Mouse (Mus musculus) testis, postnatal 14 days (tissue): Measurements from ENCODE around the gene Tex35.

ENCODE experiments used
- DNase-seq: peaks from one replicate; pipeline ENCODE4 v3.0.0; 2021; ENCODE audit warnings: low spot score

The Tex35 gene

DNA sequence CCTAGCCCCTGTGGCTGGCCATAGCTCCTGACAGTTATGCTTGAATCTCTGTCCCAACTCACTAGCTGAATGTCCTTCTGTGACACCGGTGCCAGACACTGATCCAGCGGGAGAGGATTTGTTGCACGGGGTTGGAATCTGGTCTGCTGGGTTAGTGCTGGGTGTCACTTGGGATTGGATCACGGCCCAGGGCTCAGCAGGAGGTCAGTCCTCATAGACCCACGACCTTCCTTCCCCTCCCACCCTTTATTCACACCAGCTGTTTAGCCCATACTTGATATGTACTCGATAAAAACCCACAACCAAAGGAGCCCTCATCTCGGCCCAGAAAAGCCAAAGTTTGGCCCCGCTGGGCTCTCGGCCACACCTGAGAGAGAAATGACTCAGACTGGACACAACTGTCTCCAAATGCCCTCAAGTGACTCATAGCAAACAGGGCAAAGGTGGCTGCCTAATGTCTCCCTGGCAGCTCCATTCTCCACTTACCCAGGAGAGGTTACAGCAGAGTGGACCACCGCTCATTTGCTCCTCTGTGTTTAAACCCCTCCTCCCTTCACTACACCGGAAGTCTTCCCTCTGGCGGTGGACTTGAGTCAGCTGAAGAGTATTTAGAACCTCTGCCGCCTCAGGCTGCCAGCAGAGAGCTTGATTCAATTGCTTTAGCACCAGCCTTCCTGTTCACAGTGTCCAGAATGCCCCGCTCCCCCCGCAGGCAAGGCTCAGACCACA is 27.2 kb downstream of the Tex35 start:
- no peak for DNase-seq

DNA sequence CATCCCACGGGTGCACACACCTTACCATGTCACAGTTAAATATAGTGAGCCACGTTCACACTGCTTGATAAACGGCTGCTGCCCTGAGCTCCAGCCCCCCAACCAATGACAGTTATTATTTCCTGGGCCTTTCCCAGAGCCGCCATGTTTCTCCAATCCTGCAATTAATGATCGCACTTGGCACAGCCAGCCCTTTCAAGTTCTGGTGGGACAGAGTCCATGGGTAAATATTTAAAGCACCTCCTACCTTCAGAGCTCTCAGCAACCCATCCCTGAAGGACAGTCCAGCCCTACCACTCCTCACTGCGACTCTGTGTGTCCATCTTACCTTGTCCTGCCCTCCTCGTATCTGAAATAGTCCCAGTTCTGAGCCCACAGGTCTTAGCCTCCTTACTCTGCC is 28.4 kb downstream of the Tex35 start:
- no peak for DNase-seq

DNA sequence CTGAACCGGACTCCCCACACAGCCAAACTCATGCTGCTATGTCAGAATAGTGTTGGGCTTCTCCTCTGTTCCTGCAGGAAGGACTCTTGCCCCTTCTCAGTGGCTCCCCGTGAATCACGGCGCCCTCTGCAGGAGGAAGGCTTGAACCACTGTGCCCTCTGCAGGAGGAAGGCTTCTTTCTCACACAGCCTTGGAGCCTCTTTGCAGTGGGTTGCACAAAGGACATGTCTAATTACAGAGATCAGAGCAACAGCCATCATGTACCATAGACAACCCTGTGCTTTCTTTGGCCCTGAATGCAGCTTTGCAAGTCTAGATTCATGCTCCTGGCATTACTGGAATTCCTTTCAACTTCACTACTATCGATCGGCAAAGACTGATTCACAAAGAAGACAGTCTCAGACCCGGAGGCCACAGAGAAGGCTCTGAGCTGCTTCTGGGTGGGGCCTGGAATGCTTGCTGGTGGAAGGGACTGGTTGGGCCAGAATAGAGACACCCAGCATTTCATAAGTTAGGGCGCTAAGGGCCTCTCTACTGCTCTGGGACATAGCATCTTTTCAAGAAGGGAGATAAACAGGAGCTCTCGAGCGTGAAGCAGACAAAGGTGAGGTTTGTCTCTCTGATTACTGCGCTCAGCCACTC is 29.0 kb downstream of the Tex35 start:
- DNase-seq: no peak

DNA sequence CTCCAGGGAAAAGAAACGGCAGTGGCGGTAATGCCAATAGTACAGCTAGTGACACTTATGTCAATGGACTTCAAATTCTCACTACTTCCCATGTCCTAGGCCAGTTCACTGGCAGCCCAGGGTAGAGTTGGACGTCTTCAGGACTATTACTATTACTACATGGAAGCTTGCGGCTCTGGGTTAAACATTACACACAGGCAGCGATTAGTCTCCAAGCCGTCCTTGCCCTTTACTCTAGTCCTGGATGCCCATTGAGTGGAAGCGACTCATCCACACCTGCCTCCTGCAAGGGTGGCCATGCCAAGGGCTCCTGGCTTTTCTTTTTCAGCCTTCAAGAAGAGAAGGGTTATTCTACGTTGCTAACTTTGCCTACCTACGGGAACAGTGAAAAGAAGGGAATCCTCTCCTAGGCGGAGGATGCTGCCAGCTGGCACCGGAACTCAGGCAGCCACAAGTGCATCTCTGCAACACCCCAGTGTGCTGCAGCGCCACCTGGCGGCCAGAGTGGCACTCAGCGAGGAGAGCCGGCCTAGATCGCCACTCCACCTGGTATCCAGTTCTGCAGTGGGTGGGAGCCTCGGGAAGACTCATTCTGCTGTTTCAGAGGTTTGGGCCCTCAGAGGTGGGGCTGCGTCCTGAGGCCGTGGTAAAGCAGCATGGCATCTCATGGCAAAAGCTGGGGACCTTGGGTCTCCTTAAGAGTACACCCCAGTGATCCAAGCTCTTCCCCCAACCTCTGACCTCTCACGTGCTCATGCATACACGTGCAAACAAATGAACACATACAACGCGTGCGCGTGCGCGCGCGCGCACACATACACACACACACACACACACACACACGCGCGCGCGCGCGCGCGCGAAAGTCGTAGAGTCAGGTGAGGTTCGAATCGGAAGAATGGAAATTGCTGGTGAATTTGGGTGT is 31.4 kb downstream of the Tex35 start:
- DNase-seq: peak; percentile 88

DNA sequence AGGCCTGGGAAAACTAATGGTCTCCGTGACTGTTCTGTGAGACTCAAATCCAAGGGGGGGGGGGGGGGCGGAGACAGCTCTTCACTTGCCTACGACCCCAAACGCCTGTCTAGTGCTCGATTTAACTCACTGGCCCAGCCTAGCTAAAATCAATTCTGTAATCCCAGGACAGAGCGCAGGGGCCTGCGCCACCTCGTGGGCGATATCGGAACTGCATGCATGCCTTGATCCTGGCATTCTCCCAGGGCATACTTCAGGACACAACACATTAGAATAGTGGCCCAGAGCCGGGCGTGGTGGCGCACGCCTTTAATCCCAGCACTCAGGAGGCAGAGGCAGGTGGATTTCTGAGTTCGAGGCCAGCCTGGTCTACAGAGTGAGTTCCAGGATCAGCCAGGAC is 32.2 kb downstream of the Tex35 start:
- peak; percentile 58 for DNase-seq

DNA sequence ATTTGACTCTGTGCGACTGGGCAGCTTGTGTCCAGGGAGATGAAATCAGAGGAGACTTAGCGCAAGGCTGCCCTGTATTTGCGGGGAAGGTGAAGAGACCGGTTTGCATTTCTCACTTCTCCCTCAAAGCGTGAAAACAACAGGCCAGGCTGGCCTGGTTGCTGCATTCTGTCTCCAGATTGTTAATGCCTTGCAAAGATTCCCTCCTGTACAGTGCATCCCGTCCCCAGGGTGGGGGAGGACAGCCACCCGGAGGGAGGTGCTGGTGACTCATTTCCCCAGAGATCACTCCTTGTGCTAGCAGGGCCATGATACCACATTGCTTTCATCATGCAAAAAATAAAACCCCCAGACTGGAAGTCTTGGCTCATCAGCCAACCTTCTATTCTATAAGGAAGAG is 33.5 kb downstream of the Tex35 start:
- DNase-seq: peak; percentile 40

DNA sequence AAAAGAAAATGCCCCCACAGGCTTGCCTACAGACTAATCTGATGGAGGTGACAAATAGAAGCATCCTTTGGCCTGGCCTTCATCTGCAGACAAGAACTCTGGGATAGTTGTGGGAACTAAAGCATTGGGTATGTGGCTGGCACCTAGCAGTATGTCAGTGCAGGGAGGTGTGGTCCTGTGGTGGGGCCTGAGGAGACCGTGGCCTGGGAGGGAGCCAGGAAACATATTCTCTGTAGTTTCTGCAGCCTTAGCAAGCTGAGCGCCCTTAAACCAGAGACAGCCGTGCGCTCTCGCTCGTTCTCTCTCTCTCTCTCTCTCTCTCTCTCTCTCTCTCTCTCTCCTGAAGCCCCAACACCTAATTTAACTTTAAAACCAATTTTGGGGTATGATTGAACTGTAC is 34.1 kb downstream of the Tex35 start:
- no peak for DNase-seq

DNA sequence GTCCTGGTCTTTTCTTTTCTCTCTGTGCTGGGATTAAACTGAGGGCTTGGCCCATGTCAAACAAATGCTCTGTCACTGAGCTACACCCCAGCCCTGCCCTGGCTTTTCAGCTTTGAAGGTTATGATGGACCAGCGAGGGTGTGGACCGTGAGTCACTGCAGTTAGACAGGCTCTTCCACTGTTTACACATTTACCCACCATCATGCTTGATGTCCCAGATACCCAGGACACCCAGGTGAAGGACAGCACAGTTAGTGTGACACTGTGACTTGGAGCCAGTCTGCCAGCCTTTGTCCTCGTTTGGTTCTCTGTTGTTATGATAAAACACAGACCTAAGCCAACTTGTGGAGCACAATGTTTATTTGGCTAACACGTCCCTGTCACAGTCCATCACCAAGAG is 34.9 kb downstream of the Tex35 start:
- DNase-seq: no peak

DNA sequence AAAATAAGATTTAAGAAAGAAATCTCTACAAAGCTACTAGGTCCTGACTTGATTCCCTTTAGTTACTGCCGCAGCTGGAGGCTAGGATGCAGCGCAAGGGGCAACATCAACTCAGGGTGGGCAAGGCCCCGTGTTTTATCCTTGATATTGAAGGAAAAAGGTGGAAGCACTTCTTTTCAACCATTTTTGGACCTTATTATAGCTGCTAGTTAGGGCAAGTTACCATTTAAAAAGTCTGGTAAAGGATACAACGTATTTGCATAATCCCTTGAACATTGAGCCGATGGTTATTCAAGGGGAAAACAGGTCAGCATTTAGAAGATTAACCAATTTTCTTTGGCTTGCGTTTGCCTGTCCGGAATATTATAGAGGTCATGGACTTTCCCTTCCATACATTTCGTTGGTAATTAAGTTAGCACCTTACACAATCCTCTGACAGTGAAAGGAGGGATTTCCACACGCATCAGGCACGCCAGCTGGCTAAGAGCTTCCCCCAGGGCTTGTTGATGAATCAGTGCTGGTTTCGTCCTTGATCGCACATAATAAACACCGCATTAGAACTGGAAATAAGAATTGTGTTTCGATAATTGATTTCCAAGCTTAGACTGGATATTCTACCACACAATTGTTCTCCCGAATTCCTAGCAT is 39.2 kb downstream of the Tex35 start:
- DNase-seq: no peak

DNA sequence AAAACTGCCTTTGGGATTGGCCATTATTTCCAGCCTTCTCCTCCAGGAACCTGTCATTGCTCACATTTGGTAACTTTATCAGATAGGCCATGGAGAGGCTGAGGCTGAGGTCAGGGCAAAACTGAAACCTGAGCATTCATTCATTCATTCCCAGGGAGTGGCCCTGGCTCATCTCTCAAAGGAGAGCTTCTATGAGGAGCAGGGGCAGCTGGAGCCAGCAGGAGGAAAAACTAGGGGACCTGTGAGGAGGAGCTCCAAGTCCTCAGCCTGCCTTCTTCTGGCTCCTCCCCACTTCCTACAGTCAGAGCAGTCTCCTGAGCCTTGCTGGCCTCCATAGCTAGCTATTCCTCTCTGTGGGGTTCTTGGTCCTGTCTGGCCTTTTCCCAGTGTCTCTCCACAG is 40.2 kb downstream of the Tex35 start:
- no peak for DNase-seq

DNA sequence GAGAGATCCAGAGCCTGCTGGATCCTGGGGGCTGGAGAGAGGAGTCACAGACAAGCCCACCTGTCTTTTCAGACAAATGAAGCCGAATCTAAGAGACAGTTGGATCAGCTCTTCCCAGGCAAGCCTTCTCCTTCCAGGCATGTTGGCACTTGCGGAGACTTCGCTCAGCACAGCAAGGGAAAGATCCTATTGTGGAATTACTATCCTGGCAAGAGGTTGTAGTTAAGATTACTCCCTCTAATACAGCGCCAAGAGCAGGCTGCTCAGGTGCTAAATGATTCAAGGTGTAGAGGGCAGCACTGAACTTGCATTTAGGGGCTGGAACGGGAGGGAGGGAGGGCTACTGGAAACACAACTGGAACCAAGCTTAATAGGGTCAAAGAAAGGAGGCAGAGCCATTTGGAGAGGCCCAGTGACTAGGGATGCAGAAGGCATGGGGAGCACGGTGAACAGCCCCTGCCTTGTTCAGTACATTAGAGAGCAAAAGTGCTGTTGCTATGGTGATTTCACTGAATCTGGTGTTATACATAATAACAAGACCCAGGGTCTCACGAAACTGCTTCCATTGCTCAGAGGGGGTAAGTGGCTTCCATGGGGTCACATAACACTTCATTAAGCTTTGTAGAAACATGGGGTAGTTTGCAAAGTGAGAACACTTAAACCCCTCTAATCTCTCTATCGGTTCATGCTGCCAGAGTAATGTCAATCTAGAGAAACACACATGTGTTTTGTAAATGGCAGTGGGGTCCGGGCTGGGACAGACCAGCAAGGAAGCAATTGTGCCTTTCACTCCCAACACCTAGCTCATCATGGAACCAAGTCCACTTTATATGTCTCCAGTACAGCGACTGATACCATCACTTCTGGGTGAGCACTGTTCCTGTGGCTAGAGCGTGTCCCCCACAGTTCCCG is 42.4 kb downstream of the Tex35 start:
- no peak for DNase-seq

DNA sequence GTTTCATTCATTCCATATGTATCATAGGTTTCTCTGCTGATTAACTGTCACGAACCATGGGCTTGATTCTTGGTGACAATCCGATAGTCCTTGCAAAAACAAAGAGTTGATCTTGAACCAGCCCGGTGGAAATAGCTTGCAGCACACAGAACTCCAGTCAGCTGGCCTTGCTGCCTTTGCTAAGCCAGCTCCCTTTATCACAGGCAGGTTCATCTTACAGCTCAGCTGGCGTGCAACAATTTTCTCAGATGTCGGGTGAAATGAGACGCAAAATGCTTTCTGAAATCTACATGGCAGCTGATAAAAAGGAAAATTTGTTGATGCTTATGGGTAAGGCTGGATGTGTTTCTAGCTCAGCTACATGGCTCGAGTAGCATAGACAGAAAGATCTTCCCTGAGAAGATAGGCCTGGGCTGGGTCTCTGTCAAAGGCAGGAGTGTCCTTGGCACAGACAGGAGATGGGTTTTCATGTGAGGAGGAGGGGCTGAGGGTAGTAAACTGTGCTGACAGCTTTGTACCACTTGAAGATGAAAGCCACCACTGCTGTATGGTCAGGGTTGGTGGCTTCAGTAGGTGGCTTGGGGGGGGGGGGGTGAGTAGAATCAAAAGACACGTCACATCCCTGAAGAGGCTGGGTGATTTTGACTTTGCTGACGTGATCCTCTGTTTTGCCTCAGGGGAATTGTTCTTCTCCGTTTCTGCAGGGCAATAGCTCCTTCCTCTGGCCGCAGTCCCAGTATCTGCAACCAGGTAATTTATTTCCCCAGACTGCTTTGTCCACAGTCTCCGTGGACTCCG is 45.0 kb downstream of the Tex35 start:
- no peak for DNase-seq

DNA sequence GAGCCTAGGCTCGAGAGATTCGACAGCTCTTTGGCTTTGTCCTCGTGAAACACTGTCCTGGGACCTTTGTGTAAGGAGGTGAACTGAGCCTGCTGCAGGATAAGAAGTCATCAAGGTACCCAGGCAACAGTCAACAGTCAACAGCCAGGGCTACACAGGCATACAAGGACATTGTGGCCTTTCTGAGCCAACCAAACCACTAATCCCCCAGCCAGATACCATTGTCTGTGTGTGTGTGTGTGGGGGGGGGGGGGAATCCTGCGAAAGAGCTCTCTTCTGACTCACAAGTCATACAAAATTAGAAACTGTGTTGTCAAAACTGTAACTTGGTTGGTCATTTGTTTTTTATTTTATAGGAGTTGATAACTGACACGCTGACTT is 46.0 kb downstream of the Tex35 start:
- no peak for DNase-seq

DNA sequence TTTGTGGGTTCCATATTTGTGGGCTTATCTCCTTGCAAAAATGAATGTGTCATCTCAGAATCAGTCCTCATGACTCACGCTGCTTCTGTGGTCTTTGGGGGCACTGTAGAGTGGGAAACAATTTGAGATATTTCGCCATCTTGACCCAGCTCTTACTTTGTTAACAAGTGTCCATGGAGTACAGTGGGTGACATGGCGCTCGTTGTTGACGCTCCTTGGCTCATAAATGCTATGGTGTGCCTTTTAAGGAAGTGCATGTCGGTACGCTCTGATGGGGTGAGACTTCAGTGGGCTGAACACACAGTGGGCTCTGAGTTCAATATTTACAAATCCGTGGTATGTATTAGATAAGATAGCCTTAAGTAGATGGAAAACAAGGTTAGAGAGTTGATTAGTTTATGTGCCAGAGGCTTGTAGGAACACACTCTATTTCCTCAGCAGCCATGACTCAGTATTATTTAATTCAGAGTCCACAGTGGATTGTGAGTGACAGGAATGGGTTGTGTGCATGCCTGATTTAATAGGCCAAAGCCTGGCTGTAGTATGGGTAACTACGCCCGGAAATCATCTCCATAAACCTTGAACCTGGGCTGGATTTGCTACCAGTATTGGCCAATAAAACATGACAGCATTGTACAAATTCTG is 46.6 kb downstream of the Tex35 start:
- DNase-seq: no peak

DNA sequence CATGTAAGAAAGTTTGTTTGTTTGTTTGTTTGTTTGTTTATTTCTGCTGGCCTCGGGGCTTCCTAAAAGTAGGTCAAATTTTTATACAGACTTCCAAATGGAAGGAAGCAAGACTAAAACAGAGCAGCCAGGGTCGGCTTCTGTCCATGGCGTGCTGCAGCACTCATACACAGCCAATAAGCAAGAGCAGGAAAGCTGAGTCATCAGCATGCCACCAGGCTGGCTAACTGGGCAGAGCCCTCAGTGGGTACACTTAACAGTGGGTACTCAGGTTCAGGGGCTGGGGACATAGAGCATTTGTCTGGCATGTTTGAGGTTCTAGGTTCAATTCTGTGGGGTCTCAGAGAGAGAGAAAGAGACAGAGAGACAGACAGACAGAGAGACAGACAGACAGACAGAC is 47.3 kb downstream of the Tex35 start:
- DNase-seq: no peak

DNA sequence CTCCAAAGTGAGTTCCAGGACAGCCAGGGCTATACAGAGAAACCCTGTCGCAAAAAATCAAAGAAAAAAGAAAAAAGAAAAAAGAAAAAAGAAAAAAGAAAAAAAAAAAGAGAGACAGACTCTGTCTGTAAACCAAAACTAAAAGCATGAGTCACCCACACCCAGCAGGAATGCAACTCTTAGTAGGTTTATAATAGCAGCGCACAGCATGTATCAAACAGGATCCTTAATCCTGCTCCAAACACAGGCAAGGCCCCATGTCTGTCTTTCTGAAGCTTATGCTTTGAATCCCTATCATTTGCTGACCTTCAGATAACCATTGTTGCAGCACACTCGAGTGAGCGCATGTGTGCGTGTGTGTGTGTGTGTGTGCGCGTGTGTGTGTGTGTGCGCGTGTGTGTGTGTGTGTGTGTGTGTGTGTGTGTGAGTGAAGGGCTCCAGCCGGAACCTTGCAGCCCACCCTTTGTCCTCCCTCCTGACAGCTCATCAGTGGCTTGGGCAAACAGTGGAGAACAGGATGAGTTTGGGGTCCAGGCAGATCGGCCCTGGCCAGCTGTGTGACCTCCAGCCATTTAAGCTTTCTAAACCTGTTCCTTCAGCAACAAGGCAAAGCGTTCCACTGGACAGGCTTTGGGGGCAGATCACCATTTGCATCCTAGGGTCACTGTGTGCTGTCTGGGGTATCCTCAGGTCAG is 47.9 kb downstream of the Tex35 start:
- DNase-seq: no peak

DNA sequence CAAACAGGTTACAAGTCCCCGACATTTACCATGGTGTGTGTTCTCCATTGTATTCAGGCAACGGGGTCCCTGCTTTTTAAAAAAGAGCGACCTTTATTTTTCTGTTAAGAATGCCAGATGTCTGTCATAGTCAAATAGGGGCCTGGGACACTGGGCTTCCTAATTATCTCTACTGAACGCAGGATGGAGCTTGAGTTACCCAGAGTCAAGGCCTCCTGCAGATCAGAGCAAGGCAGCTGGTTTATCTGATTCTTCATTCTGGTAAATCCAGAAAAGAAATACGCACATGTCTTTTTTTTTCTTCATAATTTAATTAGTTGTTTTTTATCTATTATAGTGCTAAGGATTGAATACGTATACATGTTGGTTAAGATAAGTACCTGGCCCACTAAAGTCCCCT is 52.6 kb downstream of the Tex35 start:
- DNase-seq: no peak

DNA sequence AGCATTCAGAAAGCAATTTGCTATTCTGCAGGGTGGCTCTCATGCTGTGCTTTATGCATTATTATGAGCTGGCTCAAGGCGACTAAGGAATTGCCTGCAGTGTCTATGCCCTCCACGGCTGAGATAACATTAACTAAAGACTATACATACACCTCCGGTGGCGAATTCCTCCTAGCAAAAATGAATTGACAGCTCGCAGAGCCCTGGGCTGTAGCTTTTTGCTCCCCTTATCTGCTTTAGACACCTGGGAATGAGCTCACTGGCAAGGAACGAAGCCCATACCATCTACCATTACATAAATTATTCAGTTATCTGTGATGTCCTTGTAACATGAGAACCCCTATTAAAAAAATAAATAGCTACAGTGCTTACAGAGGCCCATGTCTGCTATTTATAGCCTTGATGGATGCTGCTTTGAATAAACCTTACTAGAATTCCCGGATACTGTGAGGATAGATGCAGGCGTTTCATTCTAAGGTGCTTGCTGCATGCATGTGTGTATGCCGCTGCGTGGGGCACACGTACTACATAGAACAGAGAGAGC is 53.1 kb downstream of the Tex35 start:
- no peak for DNase-seq

DNA sequence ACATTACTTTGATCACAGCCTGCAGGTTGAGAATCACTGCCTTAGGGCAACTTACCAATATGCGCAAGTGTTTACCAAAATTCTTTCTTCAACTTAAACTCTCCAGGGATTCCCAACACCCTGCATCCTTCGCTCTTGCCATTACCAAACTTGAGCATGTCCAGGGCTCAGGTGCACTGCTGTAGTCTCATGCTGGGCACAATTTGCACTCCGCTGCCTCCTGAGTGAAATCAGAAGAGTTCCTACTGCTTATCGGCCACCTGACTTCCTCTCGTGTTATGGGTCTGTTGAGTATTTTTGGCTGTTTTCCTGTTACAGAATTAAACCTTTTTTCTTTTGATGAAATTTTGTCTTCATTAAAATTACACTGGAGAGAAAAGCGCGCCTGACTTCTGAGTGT is 53.8 kb downstream of the Tex35 start:
- no peak for DNase-seq
